Mouse (Mus musculus) left cerebral cortex, postnatal 36 days (tissue): ENCODE measurements around the gene Tmem165. TPM values are rescaled to one million over a fixed set of nuclear protein-coding genes. Genes with fewer than 3 reads are reported as not detected.
A peak's percentile ranks its signal among the peaks of the same experiment; 100 is the strongest.

Source experiments
- DNase-seq, 2 experiments: peaks; one replicate each; pipeline ENCODE4 v3.0.0; 2021 to 2022; ENCODE audit warnings: low spot score in 2 of 2, mixed read lengths in 1 of 2
- intact Hi-C: fragments of 180-260 bp; cut with DNase I; formaldehyde crosslinking; loops from one replicate; pipeline ENCODE4 v1.15.1; 2025
- total RNA-seq, 2 experiments: library from RNA; stranded (reverse); gene quantifications; 2 replicates each; pipeline ENCODE4 v1.2.3; 2021

The Tmem165 gene
- total RNA-seq, 2 experiments from 2014 or later, result 31.1 to 39.5 TPM

DNA sequence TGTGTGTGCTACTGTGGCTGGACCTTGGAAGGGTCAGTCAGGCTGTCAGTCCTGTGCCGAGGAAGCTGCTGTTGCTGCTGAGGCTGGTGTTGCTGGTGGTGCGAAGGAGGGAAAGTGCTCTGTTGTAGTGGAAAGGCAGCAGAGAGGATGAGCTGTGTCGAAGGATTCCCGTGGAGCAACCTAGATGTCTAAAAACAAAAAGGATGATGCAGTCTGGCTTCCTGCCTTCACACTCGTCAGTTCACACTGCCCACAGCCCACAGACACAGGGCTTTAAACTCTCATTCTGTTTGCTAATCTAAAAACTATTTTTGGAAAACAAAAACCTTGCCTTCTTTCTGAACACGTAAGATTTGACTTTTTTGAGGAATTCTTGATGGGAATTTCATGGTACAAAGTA, 33.0 kb downstream of the Tmem165 start:
- intact Hi-C loops, result no loop called here
- DNase-seq, result peak; percentile 41 to 49

GRCm38 (mm10) chr5:76231171-76231855, 47.6 kb downstream of the Tmem165 start:
- intact Hi-C loops, result no loop called here
- no peak for DNase-seq

GRCm38 (mm10) chr5:76243274-76243673, 59.6 kb downstream of the Tmem165 start:
- intact Hi-C loops, result no loop called here
- no peak for DNase-seq

GRCm38 (mm10) chr5:76243929-76244328, 60.2 kb downstream of the Tmem165 start:
- intact Hi-C loops, result no loop called here
- no peak for DNase-seq

GRCm38 (mm10) chr5:76244430-76244829, 60.8 kb downstream of the Tmem165 start:
- intact Hi-C loops, result no loop called here
- DNase-seq, result no peak

DNA sequence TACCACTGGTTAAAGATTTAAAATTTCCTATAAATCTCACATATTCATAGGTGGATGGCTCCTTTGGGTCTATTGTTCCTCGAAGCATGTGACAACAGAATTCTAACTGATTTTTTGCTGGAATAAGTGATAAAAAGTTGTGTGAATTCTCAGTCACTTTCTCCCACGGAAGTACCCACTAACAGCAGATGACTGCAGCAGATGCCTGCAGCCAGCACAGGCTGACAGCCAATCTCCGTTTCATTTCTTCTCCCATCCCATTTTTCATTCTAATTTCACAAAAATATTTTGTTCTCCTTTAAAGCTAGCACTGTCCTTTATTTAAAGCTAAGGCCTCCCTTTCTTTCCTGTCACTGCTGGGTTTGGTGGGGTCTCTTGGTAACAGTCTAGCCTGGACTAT, 61.7 kb downstream of the Tmem165 start:
- peak; percentile 24 to 30 for DNase-seq
- intact Hi-C loops, result no loop called here

DNA sequence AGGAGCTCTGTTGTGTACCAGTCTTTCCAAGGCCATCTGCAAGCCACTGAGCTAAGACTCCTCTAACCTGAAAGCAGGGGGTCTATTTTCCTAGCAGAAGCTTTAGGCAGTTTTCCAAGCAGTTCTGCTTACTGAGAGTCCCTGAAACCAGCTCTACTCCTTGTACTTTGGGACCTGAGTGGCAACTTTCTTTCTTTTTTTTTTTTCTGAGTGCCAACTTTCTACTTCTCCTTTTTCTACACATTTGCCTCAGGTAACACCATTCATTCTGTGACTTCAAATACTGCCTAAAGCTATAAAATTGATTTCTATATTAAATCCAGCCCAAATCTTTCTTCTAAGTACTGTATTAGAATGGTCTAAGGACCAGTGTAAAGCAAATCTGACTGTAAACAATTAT, 62.9 kb downstream of the Tmem165 start:
- no peak for DNase-seq
- intact Hi-C loops, result no loop called here

- intact Hi-C loops, result no loop called here
- DNase-seq, result no peak
These were observed 67.3 kb downstream of the Tmem165 start for GRCm38 (mm10) chr5:76250948-76251347.

Other genes with a start within 250 kb of the Tmem165 start
- gene Kdr, start 205.4 kb upstream of the Tmem165 start, total RNA-seq, result 1 to 10 TPM; 7.3 to 7.5 TPM
- 10 to 100 TPM; 18.2 to 24.4 TPM for gene Srd5a3, start 43.6 kb upstream of the Tmem165 start, total RNA-seq
- 10 to 100 TPM; 46.8 to 57.5 TPM for gene Clock, start 120.9 kb downstream of the Tmem165 start, total RNA-seq
- gene Pdcl2, start 147.3 kb downstream of the Tmem165 start, total RNA-seq, result not detected
- not detected for gene Nmu, start 179.9 kb downstream of the Tmem165 start, total RNA-seq